Mouse (Mus musculus) bone marrow macrophage, adult 2 months (primary cell): ENCODE data around the gene Rab31.

ENCODE experiments used
- CTCF ChIP-seq: IDR thresholded peaks from 2 replicates; pipeline ENCODE4 v1.5.1; 2012; ENCODE audit warnings: low read depth, mild to moderate bottlenecking, low read length, moderate library complexity
- POLR2A ChIP-seq: IDR thresholded peaks from 2 replicates; pipeline ENCODE4 v1.6.1; 2012; ENCODE audit warnings: mild to moderate bottlenecking, low read depth, low read length, borderline replicate concordance

DNA sequence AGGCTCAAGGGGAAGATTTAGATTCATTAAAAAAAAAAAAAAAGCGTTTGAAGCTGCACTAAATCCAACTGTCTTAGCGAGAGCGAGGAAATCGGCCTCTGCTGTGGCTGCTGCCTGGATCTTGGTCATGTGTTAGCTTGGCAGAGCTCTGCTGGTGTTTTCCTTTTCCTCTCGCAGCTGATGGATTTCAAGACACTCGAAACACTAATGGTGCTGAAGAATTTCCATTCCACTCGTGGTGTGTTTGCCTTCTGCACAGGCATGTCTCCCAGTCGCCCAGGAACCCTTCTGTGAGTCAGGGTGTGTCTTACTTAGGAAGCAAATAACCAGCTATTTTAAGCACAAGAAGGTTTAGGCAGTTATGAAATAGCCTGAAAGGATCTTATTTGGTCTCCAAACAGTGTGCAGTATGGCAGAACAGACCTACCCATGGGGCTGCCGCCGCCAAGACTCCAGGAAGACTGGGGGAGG, 129.5 kb downstream of the Rab31 start:
- no peak for TF ChIP-seq CTCF
- no peak for TF ChIP-seq POLR2A
